Mouse (Mus musculus) MEL (cell line): Measurements from ENCODE around the gene Zhx3.

Experiments
- CHD2 ChIP-seq: IDR thresholded peaks from 2 replicates; pipeline ENCODE4 v1.6.1; 2011; ENCODE audit warnings: low read length, improper control_type of control experiment
- CTCF ChIP-seq, 3 experiments: IDR thresholded peaks in 2 of 3; conservative IDR thresholded peaks in 1 of 3; 2 replicates each; pipeline ENCODE4 v1.5.1; 2011 to 2012; ENCODE audit warnings: low read length in 3 of 3, low read depth in 2 of 3, mild to moderate bottlenecking in 2 of 3, improper control_type of control experiment in 1 of 3, inconsistent platforms in 1 of 3, mixed read lengths in 1 of 3, moderate library complexity in 1 of 3; ENCODE audit not compliant: control insufficient read depth in 1 of 3, insufficient read depth in 1 of 3, poor library complexity in 1 of 3, severe bottlenecking in 1 of 3
- EP300 ChIP-seq, 2 experiments: IDR thresholded peaks; 2 replicates each; pipeline ENCODE4 v1.6.1; 2011; ENCODE audit warnings: improper control_type of control experiment in 2 of 2, low read length in 2 of 2, low read depth in 1 of 2, mild to moderate bottlenecking in 1 of 2
- GATA1 ChIP-seq: IDR thresholded peaks from 2 replicates; pipeline ENCODE4 v1.6.1; 2011; ENCODE audit warnings: low read depth, low read length, improper control_type of control experiment
- MAZ ChIP-seq: IDR thresholded peaks from 2 replicates; pipeline ENCODE4 v1.6.1; 2012; ENCODE audit warnings: low read depth, mild to moderate bottlenecking, inconsistent platforms, low read length, improper control_type of control experiment
- POLR2A ChIP-seq, 2 experiments: IDR thresholded peaks; 2 replicates each; pipeline ENCODE4 v1.6.1; 2011 to 2012; ENCODE audit warnings: low read length in 2 of 2, mild to moderate bottlenecking in 2 of 2, control low read depth in 1 of 2, improper control_type of control experiment in 1 of 2, low read depth in 1 of 2, moderate library complexity in 1 of 2; ENCODE audit not compliant: control insufficient read depth in 1 of 2, insufficient read depth in 1 of 2, poor library complexity in 1 of 2
- TBP ChIP-seq: IDR thresholded peaks from 2 replicates; pipeline ENCODE4 v1.8.0; 2011; ENCODE audit warnings: low read depth, low read length, improper control_type of control experiment
- USF1 ChIP-seq: IDR thresholded peaks from 2 replicates; pipeline ENCODE4 v1.6.1; 2014; ENCODE audit warnings: low read depth, mild to moderate bottlenecking, inconsistent platforms, low read length, improper control_type of control experiment, moderate library complexity
- USF2 ChIP-seq, 2 experiments: IDR thresholded peaks; 2 replicates each; pipeline ENCODE4 v1.6.1; 2011 to 2012; ENCODE audit warnings: improper control_type of control experiment in 2 of 2, low read length in 2 of 2, borderline replicate concordance in 1 of 2, inconsistent platforms in 1 of 2, low read depth in 1 of 2, mild to moderate bottlenecking in 1 of 2; ENCODE audit not compliant: insufficient read depth in 1 of 2
- ZKSCAN1 ChIP-seq: IDR thresholded peaks from 2 replicates; pipeline ENCODE4 v1.6.1; 2012; ENCODE audit warnings: low read depth, mild to moderate bottlenecking, inconsistent platforms, low read length, improper control_type of control experiment, moderate library complexity

- no peak for TF ChIP-seq CTCF (IDR thresholded peaks at IDR 0.05 in 2 of 3, conservative IDR thresholded peaks at IDR 0.05 in 1 of 3; ENCODE audit: control insufficient read depth in 1 of 3, insufficient read depth in 1 of 3, low read depth in 2 of 3, low read length in 3 of 3, poor library complexity in 1 of 3, severe bottlenecking in 1 of 3)
- TF ChIP-seq USF1 = no peak
- TF ChIP-seq USF2 (IDR thresholded peaks at IDR 0.05; ENCODE audit: borderline replicate concordance in 1 of 2, insufficient read depth in 1 of 2, low read depth in 1 of 2, low read length in 2 of 2) = no peak
- no peak for TF ChIP-seq ZKSCAN1
- no peak for TF ChIP-seq POLR2A (IDR thresholded peaks at IDR 0.05; ENCODE audit: control insufficient read depth in 1 of 2, insufficient read depth in 1 of 2, low read depth in 1 of 2, low read length in 2 of 2, poor library complexity in 1 of 2)
- TF ChIP-seq GATA1 = no peak
- no peak for TF ChIP-seq MAZ
- TF ChIP-seq CHD2 = no peak
- TF ChIP-seq TBP = no peak
- TF ChIP-seq EP300 (IDR thresholded peaks at IDR 0.05; ENCODE audit: low read depth in 1 of 2, low read length in 2 of 2) = no peak
Measured at GRCm38 (mm10) chr2:160771325-160772276, 101.2 kb downstream of the Zhx3 start.
